Mouse (Mus musculus): ENCODE measurements around the gene Rmdn3.
A peak's percentile ranks its signal among the peaks of the same experiment; 100 is the strongest.

Gene Rmdn3

GRCm38 (mm10) chr2:119156681-119157572 lies at the start of gene Rmdn3:
Gene Rmdn3 (minus strand): TSS chr2:119157034.
- DNase-seq (ENCODE audit: low read depth, low spot score), result peak; percentile 97

- peak; percentile 46 for DNase-seq (ENCODE audit: low read depth, low spot score)
Measured at GRCm38 (mm10) chr2:119203871-119204460, 47.1 kb upstream of the Rmdn3 start.

GRCm38 (mm10) chr2:119202914-119203453 lies 46.1 kb upstream of the Rmdn3 start:
- DNase-seq (ENCODE audit: low read depth, low spot score), result no peak

GRCm38 (mm10) chr2:119198934-119199333 lies 42.1 kb upstream of the Rmdn3 start:
- DNase-seq (ENCODE audit: low read depth, low spot score), result no peak

GRCm38 (mm10) chr2:119198049-119198448 lies 41.2 kb upstream of the Rmdn3 start:
- DNase-seq (ENCODE audit: low read depth, low spot score), result no peak

- no peak for DNase-seq (ENCODE audit: low read depth, low spot score)
Measured at GRCm38 (mm10) chr2:119197493-119197892, 40.7 kb upstream of the Rmdn3 start.

GRCm38 (mm10) chr2:119196316-119197108 lies 39.7 kb upstream of the Rmdn3 start:
- DNase-seq (ENCODE audit: low read depth, low spot score), result no peak

GRCm38 (mm10) chr2:119194140-119194539 lies 37.3 kb upstream of the Rmdn3 start:
- DNase-seq (ENCODE audit: low read depth, low spot score), result no peak

GRCm38 (mm10) chr2:119190969-119191368 lies 34.1 kb upstream of the Rmdn3 start:
- no peak for DNase-seq (ENCODE audit: low read depth, low spot score)

GRCm38 (mm10) chr2:119189029-119189710 lies 32.3 kb upstream of the Rmdn3 start:
- DNase-seq (ENCODE audit: low read depth, low spot score), result peak; percentile 85

- DNase-seq (ENCODE audit: low read depth, low spot score), result no peak
Measured at GRCm38 (mm10) chr2:119182914-119183313, 26.1 kb upstream of the Rmdn3 start.

GRCm38 (mm10) chr2:119177384-119177939 lies 20.6 kb upstream of the Rmdn3 start:
- no peak for DNase-seq (ENCODE audit: low read depth, low spot score)

GRCm38 (mm10) chr2:119176761-119177160 lies 19.9 kb upstream of the Rmdn3 start:
- DNase-seq (ENCODE audit: low read depth, low spot score), result no peak

- no peak for DNase-seq (ENCODE audit: low read depth, low spot score)
Measured at GRCm38 (mm10) chr2:119175614-119176013, 18.8 kb upstream of the Rmdn3 start.

- no peak for DNase-seq (ENCODE audit: low read depth, low spot score)
Measured at GRCm38 (mm10) chr2:119174866-119175265, 18.0 kb upstream of the Rmdn3 start.

- DNase-seq (ENCODE audit: low read depth, low spot score), result no peak
Measured at GRCm38 (mm10) chr2:119173991-119174651, 17.3 kb upstream of the Rmdn3 start, which contains the start of gene Gm14137. Gene Gm14137 (plus strand): TSS chr2:119174509.

GRCm38 (mm10) chr2:119172862-119173576 lies 16.2 kb upstream of the Rmdn3 start:
- DNase-seq (ENCODE audit: low read depth, low spot score), result peak; percentile 38

GRCm38 (mm10) chr2:119172446-119172845 lies 15.6 kb upstream of the Rmdn3 start:
- DNase-seq (ENCODE audit: low read depth, low spot score), result no peak

- no peak for DNase-seq (ENCODE audit: low read depth, low spot score)
Measured at GRCm38 (mm10) chr2:119171574-119171973, 14.7 kb upstream of the Rmdn3 start.

GRCm38 (mm10) chr2:119170282-119170681 lies 13.4 kb upstream of the Rmdn3 start:
- no peak for DNase-seq (ENCODE audit: low read depth, low spot score)

All from ZHBTc4 (cell line).